Mouse (Mus musculus) spleen, postnatal 36 days (tissue): ENCODE measurements around the gene Gsta4.
"Not testable (repeated sequence)": the region's sequence is repeated elsewhere in the genome, so short reads cannot be mapped to it uniquely, and the experiment has no call there.

ENCODE experiments used
- DNase-seq, 2 experiments: peaks; one replicate each; pipeline ENCODE4 v3.0.0; 2022; ENCODE audit warnings: low spot score in 2 of 2, mixed read lengths in 1 of 2

Gene Gsta4

GRCm38 (mm10) chr9:78182474-78182873 lies at the start of gene Gsta4:
Gene Gsta4, plus strand, starts transcription at chr9:78182774.
- not testable (repeated sequence) for DNase-seq

- DNase-seq = no peak
Measured at GRCm38 (mm10) chr9:78135658-78136057, 46.9 kb upstream of the Gsta4 start.

- peak in 1 of 2 experiments; percentile 4 for DNase-seq
Measured at GRCm38 (mm10) chr9:78138044-78138676, 44.4 kb upstream of the Gsta4 start.

GRCm38 (mm10) chr9:78139463-78139862 lies 43.1 kb upstream of the Gsta4 start:
- DNase-seq = no peak

GRCm38 (mm10) chr9:78146099-78146498 lies 36.5 kb upstream of the Gsta4 start:
- no peak for DNase-seq

GRCm38 (mm10) chr9:78146627-78147026 lies 35.9 kb upstream of the Gsta4 start:
- no peak for DNase-seq

GRCm38 (mm10) chr9:78148149-78148548 lies 34.4 kb upstream of the Gsta4 start:
- DNase-seq = no peak

- not testable (repeated sequence) for DNase-seq
Measured at GRCm38 (mm10) chr9:78149770-78150169, 32.8 kb upstream of the Gsta4 start.

GRCm38 (mm10) chr9:78154211-78154977 lies 28.2 kb upstream of the Gsta4 start:
- DNase-seq = no peak

GRCm38 (mm10) chr9:78157221-78157620 lies 25.4 kb upstream of the Gsta4 start:
- DNase-seq = no peak

- DNase-seq = no peak
Measured at GRCm38 (mm10) chr9:78163291-78163690, 19.3 kb upstream of the Gsta4 start.

- DNase-seq = no peak
Measured at GRCm38 (mm10) chr9:78164741-78165140, 17.8 kb upstream of the Gsta4 start.

- peak in 1 of 2 experiments; percentile 13 for DNase-seq
Measured at GRCm38 (mm10) chr9:78165454-78165853, 17.1 kb upstream of the Gsta4 start.

GRCm38 (mm10) chr9:78166694-78167452 lies 15.7 kb upstream of the Gsta4 start:
- DNase-seq = no peak

GRCm38 (mm10) chr9:78167453-78167969 lies 15.1 kb upstream of the Gsta4 start:
- no peak for DNase-seq

- DNase-seq = no peak
Measured at GRCm38 (mm10) chr9:78168864-78169263, 13.7 kb upstream of the Gsta4 start.

GRCm38 (mm10) chr9:78174016-78174415 lies 8.6 kb upstream of the Gsta4 start:
- no peak for DNase-seq

GRCm38 (mm10) chr9:78174925-78175276 lies 7.7 kb upstream of the Gsta4 start:
- not testable (repeated sequence) for DNase-seq

- DNase-seq = peak; percentile 93 to 96
Measured at GRCm38 (mm10) chr9:78175277-78176200, 7.0 kb upstream of the Gsta4 start.

- peak; percentile 52 to 65 for DNase-seq
Measured at GRCm38 (mm10) chr9:78176201-78176727, 6.3 kb upstream of the Gsta4 start.

GRCm38 (mm10) chr9:78176831-78177230 lies 5.7 kb upstream of the Gsta4 start:
- DNase-seq = peak; percentile 9 to 25
